Mouse (Mus musculus) activated CD4-positive, CD25-positive, alpha-beta regulatory T cell, adult 4 months (primary cell): ENCODE results near the gene Nrde2. TPM values are rescaled to one million over a fixed set of nuclear protein-coding genes. Genes with fewer than 3 reads are reported as not detected.
A peak's percentile ranks its signal among the peaks of the same experiment; 100 is the strongest.

Experiments used
- ATAC-seq: one replicate; pipeline ENCODE4 v1.8.0; 2017
- polyA plus RNA-seq, 2 experiments: library from polyadenylated mRNA; unstranded; fragments of 100-300 nt; shearing (Covaris generic); gene quantifications; one replicate each; pipeline ENCODE4 v1.2.1; 2017

Nrde2 gene
- polyA plus RNA-seq, 2 experiments from 2014 or later: 13.0 to 15.3 TPM

DNA sequence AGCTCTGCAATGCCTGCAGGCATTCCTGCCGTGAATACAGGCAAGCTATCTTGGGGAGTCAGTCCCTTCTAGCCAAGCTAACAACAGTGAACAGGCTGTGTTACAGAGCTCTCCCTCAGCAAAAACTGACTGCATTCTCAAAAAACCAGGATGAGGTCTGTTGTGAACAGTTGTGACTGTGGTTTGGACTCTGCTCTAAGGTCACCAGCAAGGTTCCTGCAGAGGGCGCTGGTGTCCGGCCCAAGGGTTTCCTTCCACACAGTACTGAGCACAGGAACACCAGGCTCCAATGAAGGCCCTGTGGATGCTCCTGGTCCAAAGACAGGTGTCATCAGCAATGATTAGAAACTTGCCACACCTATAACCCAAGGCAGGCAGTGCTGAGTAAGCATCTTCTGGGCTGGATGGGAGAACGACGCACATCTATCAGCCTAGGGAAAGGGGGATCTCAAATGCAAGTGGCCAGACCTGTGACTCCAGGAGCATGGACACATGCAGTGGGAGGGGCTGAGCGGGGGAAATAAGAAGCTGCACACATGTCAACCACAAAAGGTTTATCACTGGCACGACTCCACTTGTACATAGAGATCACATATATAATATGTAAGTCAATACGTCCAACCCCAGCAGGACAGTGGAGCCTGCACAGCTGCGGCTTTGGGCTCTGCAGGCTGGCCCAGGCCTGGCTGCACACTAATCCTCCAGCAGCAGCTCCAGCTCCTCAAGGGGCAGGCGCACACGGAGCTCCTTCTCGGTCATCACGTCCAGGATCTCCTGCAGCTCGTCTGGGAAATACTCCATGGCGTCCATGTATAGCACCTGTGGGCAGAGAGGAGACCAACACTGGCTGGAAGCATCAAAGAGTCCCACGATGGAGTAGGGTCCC, 34.3 kb downstream of the Nrde2 start:
- ATAC-seq: no peak

DNA sequence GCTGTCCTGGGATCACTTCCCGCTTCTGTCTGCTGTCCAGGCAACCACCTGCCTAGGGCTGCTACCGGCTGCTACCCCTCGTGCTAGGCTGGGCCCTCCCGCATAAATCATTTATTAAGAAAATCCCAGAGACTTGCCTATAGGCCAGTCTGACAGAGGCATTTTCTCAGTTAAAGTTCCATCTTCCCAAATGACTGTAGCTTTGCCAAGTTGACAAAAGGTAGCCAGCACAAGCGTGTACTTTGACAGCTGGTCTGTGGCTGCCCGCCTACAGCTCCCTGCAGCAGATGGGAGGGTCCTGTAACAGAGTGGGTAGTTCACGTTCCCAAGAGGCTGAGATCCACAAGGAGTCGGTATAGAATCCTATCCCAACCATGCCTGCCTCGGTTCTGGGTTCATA, 36.0 kb downstream of the Nrde2 start:
- no peak for ATAC-seq

DNA sequence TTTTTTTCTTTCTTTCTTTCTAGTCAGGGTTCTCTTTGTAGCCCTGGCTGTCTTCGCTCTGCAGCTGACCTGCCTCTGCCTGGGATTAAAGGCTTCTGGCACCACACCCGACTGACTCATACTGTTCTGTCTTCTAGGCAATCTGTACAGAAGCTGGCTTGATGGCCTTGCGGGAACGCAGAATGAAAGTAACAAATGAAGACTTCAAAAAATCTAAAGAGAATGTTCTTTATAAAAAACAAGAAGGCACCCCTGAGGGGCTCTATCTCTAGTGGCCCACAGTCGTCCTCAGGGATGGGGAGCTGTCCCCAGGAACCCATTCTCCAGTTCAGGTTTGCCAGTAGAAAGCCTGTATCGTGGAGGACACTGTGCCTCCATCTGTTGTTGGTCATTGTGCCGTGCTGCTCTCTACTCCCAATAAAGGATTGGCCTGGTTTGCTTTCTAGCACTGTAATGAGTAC, 36.5 kb downstream of the Nrde2 start:
- no peak for ATAC-seq

DNA sequence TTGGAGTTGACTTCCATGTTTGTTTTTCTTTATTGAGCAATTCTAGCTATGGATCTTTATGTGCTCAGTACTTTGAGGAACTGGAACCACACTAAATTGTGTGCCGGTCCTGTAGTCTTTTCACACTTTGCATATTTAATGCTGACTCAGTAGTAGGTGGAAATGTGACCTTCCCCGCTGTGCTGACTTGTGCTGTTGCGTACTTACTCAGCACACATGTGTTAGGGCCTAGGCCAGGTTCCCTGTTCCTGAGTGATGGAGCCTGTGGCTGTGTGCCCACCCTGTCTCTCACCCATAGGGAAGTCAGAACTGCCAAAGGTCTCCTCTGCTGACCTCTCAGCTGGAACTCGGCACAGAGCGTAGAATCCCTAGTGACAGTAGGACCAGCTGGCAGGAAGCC, 43.5 kb downstream of the Nrde2 start:
- no peak for ATAC-seq

DNA sequence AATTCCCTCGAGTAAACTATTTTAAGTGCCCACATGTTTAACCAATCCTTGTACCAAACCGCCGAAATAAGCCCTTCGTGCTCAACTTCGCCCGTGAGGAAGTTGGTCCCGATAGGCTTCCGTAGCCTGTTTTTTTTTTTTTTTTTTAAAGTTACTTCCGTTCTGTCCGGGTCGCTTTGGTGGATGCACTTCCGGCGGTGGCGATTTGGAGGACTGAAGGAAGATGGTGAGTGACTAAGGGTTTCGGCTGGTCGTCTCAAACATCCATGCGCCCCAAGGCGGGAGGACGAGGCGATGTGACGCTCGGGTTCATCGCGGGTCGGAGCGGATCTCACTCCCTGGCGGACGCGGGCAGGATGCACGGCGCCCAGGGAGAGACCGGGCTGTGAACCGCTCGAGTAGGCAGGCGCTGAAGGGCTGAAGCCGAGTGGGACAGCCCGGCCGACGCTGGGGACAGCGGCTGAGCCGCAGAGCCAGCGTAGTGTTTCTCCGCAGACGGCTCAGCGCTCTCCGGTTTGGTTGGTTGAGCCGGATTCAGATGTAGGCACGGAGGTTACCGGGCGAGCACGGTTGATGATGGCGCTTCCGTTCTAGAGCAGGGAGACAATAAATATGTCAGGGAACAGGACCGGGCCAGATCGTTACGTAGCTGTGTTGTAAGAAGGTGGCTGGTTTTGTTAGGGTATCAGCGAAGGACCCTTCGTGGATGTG, 49.3 kb downstream of the Nrde2 start, which contains the start of gene Psmc1:
TSS of gene Psmc1 (plus strand) at position 169 of the 711 bp plus-strand sequence.
- peak; percentile 87 for ATAC-seq

DNA sequence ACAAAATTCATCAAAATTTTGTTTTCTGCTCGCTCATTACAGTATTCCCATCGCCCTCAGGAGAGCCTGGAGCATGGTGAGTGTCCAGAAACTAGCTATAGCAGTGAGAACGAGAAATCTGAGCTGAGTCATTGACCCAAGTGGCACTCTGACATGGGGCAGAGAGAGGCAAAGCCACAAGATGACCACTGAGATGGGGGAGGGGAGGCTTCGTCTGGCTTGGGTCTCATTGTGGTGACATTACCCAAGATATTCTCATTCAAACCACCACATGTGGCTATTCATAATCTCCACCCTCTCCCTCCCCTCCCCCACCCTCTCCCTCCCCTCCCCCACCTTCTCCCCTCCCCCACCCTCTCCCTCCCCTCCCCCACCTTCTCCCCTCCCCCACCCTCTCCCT, 52.0 kb downstream of the Nrde2 start:
- no peak for ATAC-seq

DNA sequence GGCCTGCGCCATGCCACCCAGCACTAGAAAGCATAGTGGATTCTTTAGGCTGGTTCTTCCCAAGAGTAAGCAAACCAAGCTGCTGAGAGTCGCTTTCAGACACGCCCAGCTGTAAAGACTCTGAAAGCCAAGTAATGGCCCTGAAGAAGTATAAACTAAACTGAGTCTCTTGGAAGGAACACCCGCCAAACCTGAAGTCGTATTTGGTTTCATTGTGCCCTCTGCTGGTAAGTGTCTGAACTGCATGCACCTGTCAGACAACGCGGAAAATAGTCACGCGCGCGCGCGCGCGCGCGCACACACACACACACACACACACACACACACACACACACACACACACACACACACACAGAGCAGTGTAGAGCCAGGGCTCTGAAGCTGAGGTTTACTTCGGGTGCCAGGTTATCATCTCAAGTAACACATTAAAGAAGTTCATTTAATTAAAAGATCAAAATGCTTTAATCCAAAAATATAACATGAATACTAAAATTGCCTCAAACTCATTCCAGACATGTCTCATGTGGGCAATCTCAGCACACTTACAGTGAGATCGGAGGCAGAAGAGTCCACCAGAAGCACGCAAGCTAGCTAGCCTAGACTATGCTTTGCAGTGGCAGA, 53.1 kb downstream of the Nrde2 start:
- ATAC-seq: peak; percentile 24

DNA sequence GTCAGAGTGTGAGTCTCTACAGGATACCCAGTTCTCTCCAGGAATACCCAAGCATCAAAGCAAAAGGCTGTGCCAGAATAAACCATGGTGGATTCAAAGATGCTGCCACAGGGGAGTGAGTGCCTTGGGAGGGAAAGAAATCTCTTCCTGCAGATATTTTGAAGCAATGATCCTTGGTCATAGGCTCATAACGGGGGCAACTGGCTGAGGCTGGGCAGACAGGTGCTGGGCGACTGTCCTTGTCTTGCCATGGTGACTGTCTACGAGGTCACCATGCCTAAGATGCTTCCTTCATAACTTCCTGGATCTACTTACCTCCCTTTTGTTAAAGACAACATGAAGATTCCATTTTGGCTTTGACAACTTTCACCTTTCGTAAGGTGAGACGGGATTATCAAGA, 54.9 kb downstream of the Nrde2 start:
- no peak for ATAC-seq

DNA sequence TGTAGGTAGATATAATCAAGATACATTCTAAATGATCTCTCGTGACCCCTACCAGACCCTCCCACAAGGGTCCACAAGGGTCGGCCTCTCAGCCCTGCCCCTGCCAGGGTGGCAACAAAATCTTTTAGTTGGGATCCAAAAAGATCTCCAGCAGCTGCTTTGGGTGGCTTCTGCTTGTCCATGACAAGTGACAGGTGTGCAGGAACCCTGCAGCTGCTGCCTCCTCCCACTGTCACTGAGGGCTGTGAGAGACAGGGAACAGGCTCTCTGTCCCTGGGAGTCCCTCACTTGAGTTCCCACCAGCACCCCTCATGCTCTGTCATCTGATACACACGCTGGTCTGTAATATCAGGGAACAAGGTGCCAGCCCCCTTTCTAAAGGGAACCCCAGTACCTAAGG, 57.8 kb downstream of the Nrde2 start:
- no peak for ATAC-seq

DNA sequence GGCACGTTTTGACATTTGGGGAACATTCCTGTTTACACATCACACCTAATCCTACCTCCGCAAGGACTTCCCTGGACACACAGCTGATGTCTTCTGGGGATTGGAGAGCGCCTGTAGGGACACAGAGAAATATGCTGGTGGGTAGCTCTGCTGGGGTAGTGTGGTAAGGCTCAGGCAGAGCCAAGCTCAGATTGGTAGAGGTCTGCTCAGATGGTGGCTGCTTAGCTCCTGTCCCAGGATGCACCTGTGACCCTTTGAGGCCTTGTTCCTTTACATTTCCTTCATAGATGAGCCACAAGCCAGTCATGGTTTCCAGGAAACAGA, 58.8 kb downstream of the Nrde2 start:
- ATAC-seq: no peak

DNA sequence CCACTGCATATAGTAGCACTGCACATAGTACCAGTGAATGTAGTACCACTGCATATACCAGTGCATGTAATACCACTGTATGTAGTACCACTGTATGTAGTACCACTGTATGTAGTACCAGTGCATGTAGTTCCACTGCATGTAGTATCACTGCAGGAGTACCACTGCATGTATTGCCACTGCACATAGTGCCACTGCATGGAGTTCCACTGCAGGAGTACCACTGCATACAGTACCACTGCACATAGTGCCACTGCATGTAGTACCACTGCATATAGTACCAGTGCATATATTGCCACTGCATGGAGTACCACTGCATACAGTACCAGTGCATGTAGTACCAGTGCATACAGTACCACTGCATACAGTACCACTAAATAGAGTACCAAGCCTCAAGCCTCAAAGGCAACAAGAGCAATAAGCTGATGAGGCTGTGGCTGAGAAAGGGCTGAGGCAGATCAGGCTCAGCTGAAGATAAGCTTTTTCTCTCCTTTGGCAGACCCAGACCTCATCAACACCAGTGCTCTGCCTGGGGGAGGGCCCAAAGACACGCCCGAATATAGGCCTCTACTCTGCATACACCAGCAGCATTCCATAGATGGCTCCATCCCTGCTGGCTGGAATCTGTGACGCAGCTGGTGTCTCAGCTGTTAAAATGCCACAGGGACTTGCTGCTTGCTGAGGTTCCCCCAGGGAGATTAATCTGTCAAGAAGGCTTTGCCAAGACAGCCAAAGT, 59.3 kb downstream of the Nrde2 start:
- no peak for ATAC-seq

DNA sequence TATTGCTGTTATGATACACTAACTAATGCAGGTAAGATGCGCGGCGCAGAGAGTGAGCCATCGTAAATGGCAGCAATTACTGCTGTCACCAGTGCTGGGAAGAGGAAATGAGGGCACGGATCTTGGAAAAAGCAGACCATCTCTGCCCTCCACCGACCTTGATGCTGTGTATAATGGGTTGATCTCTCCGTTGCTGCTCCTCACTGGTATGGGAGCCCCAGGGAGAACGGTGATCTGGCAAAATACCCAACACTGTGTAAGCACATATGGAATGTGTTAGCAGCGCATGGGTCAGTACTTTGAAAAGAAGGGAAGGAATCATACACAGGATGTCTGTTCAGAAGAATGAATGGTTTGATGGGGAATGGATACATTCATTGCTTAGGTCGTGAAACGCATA, 66.4 kb downstream of the Nrde2 start:
- no peak for ATAC-seq

DNA sequence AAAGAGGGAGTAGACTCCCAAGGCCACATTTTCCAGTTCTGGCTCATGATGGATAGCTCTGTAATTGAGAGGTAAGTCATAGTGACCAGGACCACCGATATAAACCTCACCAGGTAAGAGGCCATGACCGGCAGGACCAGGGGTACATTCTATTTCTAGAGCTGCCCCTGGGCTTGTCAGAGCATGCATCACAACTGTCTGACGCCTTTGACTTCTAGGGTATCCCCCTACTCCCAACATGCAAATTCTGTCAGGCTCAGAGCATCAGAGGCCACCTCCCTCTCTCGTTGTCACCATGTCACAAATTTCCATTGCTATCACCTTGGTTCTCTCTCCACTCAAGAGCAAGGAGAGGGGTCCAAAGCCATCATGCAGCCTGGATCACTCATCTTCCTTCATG, 68.7 kb downstream of the Nrde2 start:
- no peak for ATAC-seq

DNA sequence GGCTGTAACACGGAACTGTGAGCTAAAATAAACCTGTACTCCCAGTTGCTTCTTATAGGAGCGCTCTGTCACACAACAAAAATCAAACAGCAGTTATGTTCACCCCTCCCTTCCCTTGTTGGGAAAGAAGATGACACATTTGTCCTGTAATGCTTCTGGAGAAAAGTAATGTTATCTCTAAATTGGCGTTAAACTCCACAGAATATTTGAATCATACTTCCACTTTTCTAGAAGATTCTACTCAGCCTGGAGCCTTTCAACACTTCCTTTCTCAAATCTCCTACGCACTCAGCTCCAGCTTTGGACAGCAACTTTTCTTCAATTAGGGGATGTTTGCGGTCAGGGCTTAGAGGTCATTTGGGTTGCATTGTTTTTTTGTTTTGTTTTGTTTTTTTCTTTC, 70.2 kb downstream of the Nrde2 start:
- ATAC-seq: no peak

DNA sequence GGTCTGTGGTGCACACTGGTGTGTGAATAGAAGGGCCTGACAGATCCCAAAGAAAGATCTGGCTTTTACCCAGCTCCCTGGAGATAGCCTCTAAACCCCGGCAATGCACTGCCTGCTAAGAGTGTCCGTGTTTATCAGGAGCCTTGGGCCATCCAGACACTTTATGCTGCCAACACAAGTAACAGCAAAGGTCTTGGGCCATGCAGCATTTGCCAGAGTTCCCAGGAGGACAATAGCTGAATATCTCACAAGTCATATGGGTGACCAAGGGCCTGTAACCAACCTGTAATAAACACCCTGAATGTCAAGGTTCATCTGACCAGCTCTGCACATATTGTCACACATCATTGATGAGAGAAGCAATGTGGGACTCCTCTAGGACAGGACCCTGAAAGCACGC, 71.4 kb downstream of the Nrde2 start:
- ATAC-seq: no peak

DNA sequence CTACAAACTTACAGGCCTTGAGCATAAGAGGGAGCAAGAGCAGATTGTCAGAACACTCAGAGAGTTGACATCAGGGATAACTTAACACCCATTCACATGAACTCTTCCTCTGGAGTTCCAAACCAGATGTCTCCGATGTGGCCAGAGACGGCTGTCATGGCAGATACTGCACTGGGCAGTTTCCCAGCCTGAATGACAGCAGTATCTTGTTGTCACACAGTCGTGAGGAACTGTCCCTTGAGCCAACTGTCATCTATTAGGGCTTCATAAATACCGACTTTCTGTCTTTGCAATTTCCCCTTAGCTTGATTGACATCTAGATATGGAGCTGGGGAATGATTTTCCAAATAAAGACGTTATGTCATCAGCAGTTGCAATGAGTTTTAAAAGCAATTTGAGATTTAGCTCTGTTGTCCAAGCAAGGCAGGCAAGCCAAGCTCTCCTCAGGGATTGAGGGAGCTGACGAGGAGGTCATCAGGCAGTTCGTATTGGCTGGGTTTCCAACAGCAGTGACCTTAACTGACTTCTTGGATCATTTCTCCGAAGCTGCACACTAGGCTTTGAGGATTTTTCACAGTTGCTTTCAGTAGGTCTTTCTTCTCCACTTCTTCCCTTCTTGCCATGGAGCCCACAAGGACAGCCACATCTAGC, 79.7 kb downstream of the Nrde2 start:
- ATAC-seq: no peak

DNA sequence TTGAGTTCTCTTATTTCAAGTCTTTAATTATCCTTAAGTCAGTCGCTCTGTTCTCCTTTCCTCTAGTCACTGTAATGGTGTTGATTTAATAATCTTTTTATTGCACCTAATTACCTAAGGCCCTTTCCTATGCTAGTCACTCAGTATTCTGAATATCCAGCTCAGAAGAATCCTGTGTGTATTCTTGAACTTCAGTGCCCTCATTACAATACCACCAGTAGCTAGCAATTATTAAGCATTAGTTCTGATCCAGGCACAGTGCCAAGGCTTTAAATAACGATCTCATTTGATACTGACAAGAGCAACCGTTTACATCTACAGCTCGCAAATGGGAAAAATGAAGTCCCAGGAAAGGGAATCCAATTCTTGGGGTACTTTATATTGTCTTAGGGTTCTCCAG, 83.7 kb downstream of the Nrde2 start:
- ATAC-seq: no peak

Other genes with a start within 250 kb of the Nrde2 start
- gene Kcnk13, start 195.2 kb downstream of the Nrde2 start, polyA plus RNA-seq: not detected
- gene Psmc1, start 49.5 kb downstream of the Nrde2 start, polyA plus RNA-seq: 100 to 1,000 TPM; 201 to 218 TPM
- 1,000 to 10,000 TPM; 1,514 to 2,306 TPM for gene Calm1, start 39.8 kb upstream of the Nrde2 start, polyA plus RNA-seq